Mouse (Mus musculus) neural tube, embryonic 15.5 days (tissue): Measurements from ENCODE around the gene Fzd9. TPM values are rescaled to one million over a fixed set of nuclear protein-coding genes. Genes with fewer than 3 reads are reported as not detected.
A peak's percentile ranks its signal among the peaks of the same experiment; 100 is the strongest.
"Not testable (repeated sequence)": the region's sequence is repeated elsewhere in the genome, so short reads cannot be mapped to it uniquely, and the experiment has no call there.

ENCODE experiments used
- ATAC-seq: fragments of 200-750 bp; cut with Nextera tagmentation; 2 replicates; pipeline ENCODE4 v1.8.0; 2017; ENCODE audit warnings: mild to moderate bottlenecking, moderate TSS enrichment, moderate library complexity; ENCODE audit not compliant: low FRiP score
- H3K27ac ChIP-seq: fragments of 300-500 bp; sonication (generic); replicated peaks from 2 replicates; pipeline ENCODE4 v1.5.1; 2015; ENCODE audit warnings: mild to moderate bottlenecking, inconsistent platforms
- H3K27me3 ChIP-seq: fragments of 300-500 bp; sonication (generic); replicated peaks from 2 replicates; pipeline ENCODE4 v1.6.1; 2015; ENCODE audit warnings: inconsistent platforms
- H3K36me3 ChIP-seq: fragments of 300-500 bp; sonication (generic); 2 replicates; pipeline ENCODE4 v1.6.1; 2015; ENCODE audit warnings: inconsistent platforms
- H3K4me1 ChIP-seq: fragments of 300-500 bp; sonication (generic); 2 replicates; pipeline ENCODE4 v1.6.1; 2015; ENCODE audit warnings: inconsistent platforms
- H3K4me2 ChIP-seq: fragments of 300-500 bp; sonication (generic); 2 replicates; pipeline ENCODE4 v1.6.1; 2015; ENCODE audit warnings: inconsistent platforms, mild to moderate bottlenecking, moderate library complexity
- H3K4me3 ChIP-seq: fragments of 300-500 bp; sonication (generic); replicated peaks from 2 replicates; pipeline ENCODE4 v1.5.1; 2015; ENCODE audit warnings: mild to moderate bottlenecking, inconsistent platforms
- H3K9ac ChIP-seq: fragments of 300-500 bp; sonication (generic); replicated peaks from 2 replicates; pipeline ENCODE4 v1.6.1; 2015; ENCODE audit warnings: mild to moderate bottlenecking, inconsistent platforms
- H3K9me3 ChIP-seq: fragments of 300-500 bp; sonication (generic); replicated peaks from 2 replicates; pipeline ENCODE4 v1.6.1; 2016; ENCODE audit warnings: inconsistent platforms
- WGBS: fragments of 180-500 bp; shearing (Covaris S2); methylation state at CpG from one replicate; pipeline ENCODE4 v1.1.7; 2015; ENCODE audit warnings: mixed read lengths; 5-methylcytosine and 5-hydroxymethylcytosine counted together
- polyA plus RNA-seq: library from polyadenylated mRNA; unstranded; fragments of >200 nt; fragmentation: Nextera tagmentation; extraction: Ambion mirVana; gene quantifications from 2 replicates; pipeline ENCODE4 v1.2.1, GENCODE M21; 2015

Gene Fzd9
- polyA plus RNA-seq, 1 experiment from 2014 or later, result 14.8 TPM

DNA sequence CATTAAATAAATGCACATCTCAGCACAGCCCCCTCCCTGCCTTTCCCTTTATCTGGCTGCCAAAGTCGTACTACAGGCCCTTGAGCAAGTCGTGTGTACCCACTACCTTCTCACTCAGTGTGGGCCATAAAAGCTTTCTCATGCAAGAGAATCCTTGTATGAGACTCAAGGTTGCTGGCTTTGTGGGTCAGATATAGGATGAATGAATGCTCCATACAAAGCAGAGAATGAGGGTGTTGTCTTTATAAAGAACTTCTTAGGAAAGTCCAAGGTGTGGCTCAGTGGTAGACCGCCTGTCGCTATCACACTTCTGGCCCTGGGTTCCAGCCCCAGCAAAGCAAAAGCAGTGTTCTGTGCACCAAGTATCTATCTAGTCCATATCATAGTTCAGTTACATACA is 4.5 kb downstream of the Fzd9 start:
- WGBS, result 51% methylated on average over 4 of the region's 4 CpGs
- Histone ChIP-seq H3K4me3 (no peak overlapping the region), H3K9me3 (no peaks in the 10 kb centered on the region), H3K9ac (no peak overlapping the region), H3K4me2 (peak overlapping the region; percentile 92; the same call in 1 of the 2 replicates), H3K36me3 (peaks cover 49% of the 10 kb centered on the region), H3K4me1 (peaks cover 30% of the 10 kb centered on the region), H3K27ac (no peak overlapping the region), H3K27me3 (peaks cover 11% of the 10 kb centered on the region; the same call in 1 of the 2 replicates)
- no peak for ATAC-seq

DNA sequence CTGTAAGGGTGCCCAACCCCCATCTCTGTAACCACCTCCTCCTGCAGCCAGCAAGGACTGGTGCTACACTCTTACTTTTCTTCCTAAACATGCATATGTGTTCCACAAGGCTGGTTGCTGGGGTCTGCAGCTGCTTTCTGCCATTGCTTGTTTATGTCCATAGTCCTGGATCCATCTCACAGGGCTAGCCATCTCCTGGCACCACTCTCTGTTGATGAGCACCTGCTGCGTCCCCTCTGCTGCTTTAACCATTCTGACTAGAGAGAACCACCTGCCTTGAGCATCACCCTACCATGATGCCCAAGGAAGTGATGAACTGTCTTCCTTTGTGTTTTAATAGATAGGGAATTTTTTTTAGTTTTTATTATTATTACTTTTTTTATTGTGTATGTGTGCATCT is 7.9 kb downstream of the Fzd9 start:
- no peak overlapping the region for H3K4me3 ChIP-seq
- no peak overlapping the region for H3K9ac ChIP-seq
- peaks cover 2% of the 10 kb centered on the region; the same call in 1 of the 2 replicates for H3K4me1 ChIP-seq
- no peaks in the 10 kb centered on the region for H3K27me3 ChIP-seq
- no peak overlapping the region for H3K4me2 ChIP-seq
- H3K9me3 ChIP-seq, result no peaks in the 10 kb centered on the region
- ATAC-seq, result no peak
- H3K27ac ChIP-seq, result no peak overlapping the region
- WGBS, result 89% methylated on average over 1 of the region's 1 CpGs
- peaks cover 79% of the 10 kb centered on the region for H3K36me3 ChIP-seq

DNA sequence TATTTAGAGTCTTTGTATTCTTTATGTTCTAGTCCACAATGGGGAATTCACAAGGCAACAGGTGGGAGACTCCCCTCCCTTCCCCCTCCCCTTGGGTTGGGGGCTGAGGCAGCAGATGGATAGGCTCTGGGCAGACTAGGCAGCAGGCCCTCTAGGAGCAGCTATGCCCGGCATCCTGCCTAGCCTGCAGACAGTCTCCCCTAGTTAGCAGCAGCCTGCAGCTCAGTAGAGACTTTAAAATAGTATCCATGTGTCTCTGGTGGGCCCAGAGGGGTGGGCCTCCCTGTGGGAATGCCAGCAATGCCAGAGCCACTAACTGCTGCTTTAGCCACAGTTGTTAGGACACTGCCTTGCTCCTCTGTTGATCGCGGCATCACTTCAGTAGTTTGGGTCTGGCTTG is 8.4 kb downstream of the Fzd9 start:
- no peak overlapping the region for H3K4me2 ChIP-seq
- peaks cover 85% of the 10 kb centered on the region for H3K36me3 ChIP-seq
- 74% methylated on average over 3 of the region's 3 CpGs for WGBS
- H3K9ac ChIP-seq, result no peak overlapping the region
- H3K4me3 ChIP-seq, result no peak overlapping the region
- peaks cover 2% of the 10 kb centered on the region; the same call in 1 of the 2 replicates for H3K4me1 ChIP-seq
- H3K27ac ChIP-seq, result no peak overlapping the region
- H3K27me3 ChIP-seq, result no peaks in the 10 kb centered on the region
- H3K9me3 ChIP-seq, result no peaks in the 10 kb centered on the region
- no peak for ATAC-seq

DNA sequence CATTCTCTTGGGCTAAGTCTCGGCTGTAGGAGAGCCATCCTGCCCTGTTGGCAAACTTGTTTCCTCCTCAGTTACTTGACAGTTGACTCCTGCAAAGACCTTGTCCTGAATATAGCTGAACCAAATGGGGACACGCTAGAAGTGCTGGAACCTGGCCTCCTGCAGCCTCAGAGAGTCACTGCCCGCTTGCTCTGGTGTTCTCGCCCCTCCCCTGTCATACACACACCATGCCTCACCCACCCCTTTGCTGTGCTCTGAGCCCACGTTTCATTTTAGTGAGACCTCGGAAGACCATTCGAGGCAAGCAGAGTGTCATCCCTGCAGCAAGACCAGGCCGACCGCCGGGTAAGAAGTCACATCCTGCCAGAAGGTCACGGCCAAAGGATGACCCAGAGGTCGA is 8.9 kb downstream of the Fzd9 start:
- Histone ChIP-seq H3K4me2 (no peak overlapping the region), H3K4me3 (no peak overlapping the region), H3K36me3 (peaks cover 89% of the 10 kb centered on the region), H3K4me1 (peaks cover 2% of the 10 kb centered on the region; the same call in 1 of the 2 replicates), H3K9ac (no peak overlapping the region), H3K27ac (no peak overlapping the region), H3K9me3 (no peaks in the 10 kb centered on the region), H3K27me3 (no peaks in the 10 kb centered on the region)
- WGBS, result 69% methylated on average over 12 of the region's 12 CpGs
- no peak for ATAC-seq

DNA sequence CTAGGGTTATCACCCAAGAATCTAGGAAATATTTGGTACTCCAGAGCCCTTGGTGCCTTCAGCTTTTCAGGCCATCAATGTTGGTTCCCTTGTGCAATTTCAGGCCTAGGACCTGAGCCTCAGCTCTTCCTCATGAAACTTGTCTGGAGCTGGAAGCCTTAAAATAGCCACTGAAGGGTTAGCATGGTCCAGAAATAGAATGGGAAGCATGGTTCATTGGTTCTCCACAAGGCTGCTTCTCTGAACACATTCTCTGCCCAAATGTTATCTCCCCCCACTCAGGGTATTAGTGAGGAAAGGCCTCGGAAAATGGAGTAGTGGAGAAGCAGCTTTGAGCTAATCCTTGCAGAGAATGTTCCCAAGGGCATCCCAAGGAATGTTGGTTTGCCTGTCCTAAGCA is 9.6 kb downstream of the Fzd9 start:
- no peak for ATAC-seq
- Histone ChIP-seq H3K27me3 (no peaks in the 10 kb centered on the region), H3K4me1 (peaks cover 2% of the 10 kb centered on the region; the same call in 1 of the 2 replicates), H3K4me2 (no peak overlapping the region), H3K27ac (no peak overlapping the region), H3K9me3 (no peaks in the 10 kb centered on the region), H3K9ac (no peak overlapping the region), H3K36me3 (peaks cover 94% of the 10 kb centered on the region), H3K4me3 (no peak overlapping the region)
- WGBS, result 74% methylated on average over 1 of the region's 1 CpGs

DNA sequence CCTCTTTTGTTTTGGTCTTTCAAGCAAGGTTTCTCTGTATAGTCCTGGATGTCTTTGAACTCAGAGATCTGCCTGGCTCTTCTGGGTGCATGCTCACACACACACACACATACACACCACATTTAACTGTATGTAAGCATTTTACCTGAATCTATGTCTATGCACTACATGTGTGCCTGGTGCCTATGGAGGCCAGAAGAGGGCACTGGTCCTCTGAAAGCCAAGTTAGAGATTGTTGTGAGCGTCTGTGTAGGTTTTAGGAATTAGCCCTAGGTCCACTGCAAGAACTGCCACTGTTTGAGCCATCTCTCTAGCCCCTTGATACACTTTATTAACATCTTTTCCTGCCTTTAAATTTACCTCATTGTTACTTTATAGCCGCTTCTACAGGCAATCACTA is 12.2 kb downstream of the Fzd9 start:
- no peak overlapping the region for H3K4me2 ChIP-seq
- no peak overlapping the region for H3K27ac ChIP-seq
- H3K9me3 ChIP-seq, result no peaks in the 10 kb centered on the region
- no peaks in the 10 kb centered on the region for H3K4me1 ChIP-seq
- H3K36me3 ChIP-seq, result peaks cover 89% of the 10 kb centered on the region
- no peak for ATAC-seq
- no peak overlapping the region for H3K4me3 ChIP-seq
- WGBS, result 84% methylated on average over 2 of the region's 2 CpGs
- H3K27me3 ChIP-seq, result no peaks in the 10 kb centered on the region
- no peak overlapping the region for H3K9ac ChIP-seq

DNA sequence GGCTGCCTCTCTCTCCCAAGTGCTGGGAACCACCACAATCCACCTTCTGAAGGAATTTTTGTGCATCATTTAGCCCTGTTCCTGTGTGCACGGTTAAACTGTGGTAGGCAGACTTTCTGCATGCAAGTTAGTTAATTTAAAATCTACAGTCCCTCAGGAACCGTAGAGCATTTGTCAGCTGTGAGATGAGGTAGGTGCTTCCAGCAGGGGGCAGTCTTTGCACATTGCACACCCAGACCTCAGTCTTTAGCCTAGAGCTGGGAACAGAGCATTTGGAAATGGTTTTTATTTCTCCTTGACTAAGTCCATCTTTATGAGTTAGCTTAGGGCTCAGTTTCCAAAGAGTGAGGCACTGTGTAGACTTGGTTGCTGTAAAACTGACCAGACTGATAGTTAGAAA is 14.5 kb downstream of the Fzd9 start:
- H3K4me2 ChIP-seq, result no peak overlapping the region
- H3K27me3 ChIP-seq, result no peaks in the 10 kb centered on the region
- H3K9me3 ChIP-seq, result no peaks in the 10 kb centered on the region
- H3K4me1 ChIP-seq, result no peaks in the 10 kb centered on the region
- H3K27ac ChIP-seq, result no peak overlapping the region
- H3K36me3 ChIP-seq, result peaks cover 89% of the 10 kb centered on the region
- 33% methylated on average over 2 of the region's 2 CpGs for WGBS
- H3K9ac ChIP-seq, result no peak overlapping the region
- no peak for ATAC-seq
- H3K4me3 ChIP-seq, result no peak overlapping the region

DNA sequence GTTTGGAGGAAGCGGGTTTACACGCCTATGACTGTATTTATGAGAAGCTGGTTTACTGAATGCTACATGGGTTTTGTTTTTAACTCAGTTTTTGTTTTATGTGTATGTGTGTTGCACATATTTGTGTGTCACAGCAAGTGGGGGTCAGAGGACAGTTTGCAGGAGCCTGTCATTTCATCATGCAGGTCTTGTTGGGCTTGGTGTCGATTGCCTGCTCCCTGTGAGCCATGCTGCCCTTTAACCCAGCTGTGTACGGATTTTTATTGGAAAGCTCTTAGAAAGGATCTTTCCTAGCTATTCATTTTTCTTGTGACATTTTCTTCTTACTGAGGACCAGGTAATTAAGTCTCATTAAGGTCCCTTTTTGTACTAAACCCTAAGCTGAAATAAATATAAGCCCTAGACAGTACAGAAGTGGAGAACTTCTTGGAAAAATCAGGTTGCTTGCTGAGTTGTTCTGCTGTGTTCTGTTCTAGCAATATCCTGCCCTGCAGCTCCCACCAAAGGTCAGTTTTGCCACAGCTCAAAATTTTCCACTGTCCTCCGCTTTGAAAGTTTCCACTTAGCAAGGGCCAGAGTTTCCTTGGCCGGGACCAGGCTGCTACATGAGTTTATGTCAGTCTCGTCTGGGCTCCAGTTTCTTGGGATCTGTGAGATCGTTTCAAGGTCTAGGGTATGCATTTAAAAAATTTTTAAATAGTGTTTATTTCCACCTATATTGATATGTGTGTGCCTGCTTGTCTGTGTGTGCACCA is 17.7 kb downstream of the Fzd9 start:
- H3K9me3 ChIP-seq, result no peaks in the 10 kb centered on the region
- H3K4me2 ChIP-seq, result no peak overlapping the region
- H3K36me3 ChIP-seq, result peaks cover 86% of the 10 kb centered on the region
- no peaks in the 10 kb centered on the region for H3K27me3 ChIP-seq
- H3K27ac ChIP-seq, result no peak overlapping the region
- WGBS, result 92% methylated on average over 8 of the region's 8 CpGs
- H3K4me3 ChIP-seq, result no peak overlapping the region
- H3K4me1 ChIP-seq, result no peaks in the 10 kb centered on the region
- no peak overlapping the region for H3K9ac ChIP-seq
- no peak for ATAC-seq

DNA sequence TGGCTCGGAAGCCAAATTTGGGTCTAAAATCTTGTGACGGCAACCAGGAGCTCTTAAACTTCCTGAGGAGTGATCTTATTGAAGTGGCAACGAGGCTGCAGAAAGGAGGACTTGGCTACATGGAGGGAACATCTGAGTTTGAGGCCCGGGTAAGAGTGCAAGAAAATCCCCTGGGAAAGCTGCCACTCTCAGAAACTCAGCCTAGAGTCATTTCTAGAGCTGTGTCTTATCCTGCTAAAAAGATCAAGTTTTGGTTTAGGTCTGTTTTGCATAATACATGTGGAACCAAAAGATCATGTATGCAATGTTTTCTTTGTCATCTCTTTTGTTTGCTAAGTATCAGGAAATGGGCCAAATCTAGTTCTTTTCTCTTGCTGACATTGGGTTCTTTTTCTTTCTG is 20.8 kb downstream of the Fzd9 start:
- WGBS, result 87% methylated on average over 4 of the region's 4 CpGs
- no peak for ATAC-seq
- H3K27ac ChIP-seq, result no peak overlapping the region
- H3K9ac ChIP-seq, result no peak overlapping the region
- no peak overlapping the region for H3K4me2 ChIP-seq
- peaks cover 83% of the 10 kb centered on the region for H3K36me3 ChIP-seq
- no peak overlapping the region for H3K4me3 ChIP-seq
- H3K27me3 ChIP-seq, result no peaks in the 10 kb centered on the region
- H3K9me3 ChIP-seq, result no peaks in the 10 kb centered on the region
- no peaks in the 10 kb centered on the region for H3K4me1 ChIP-seq

DNA sequence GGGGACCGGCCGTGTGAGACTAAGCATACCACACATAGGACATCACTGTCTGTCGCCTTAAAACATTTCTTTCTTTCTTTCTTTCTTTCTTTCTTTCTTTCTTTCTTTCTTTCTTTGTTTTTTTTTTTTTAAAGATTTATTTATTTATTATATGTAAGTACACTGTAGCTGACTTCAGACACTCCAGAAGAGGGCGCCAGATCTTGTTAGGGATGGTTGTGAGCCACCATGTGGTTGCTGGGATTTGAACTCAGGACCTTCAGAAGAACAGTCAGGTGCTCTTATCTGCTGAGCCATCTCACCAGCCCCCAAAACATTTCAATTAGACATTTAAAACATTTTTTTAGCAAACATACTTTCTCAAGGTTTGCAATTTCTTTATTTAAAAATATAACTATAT is 25.2 kb downstream of the Fzd9 start:
- H3K36me3 ChIP-seq, result peaks cover 82% of the 10 kb centered on the region
- 95% methylated on average over 4 of the region's 4 CpGs for WGBS
- H3K4me3 ChIP-seq, H3K4me2 ChIP-seq, H3K9ac ChIP-seq, H3K27me3 ChIP-seq, ATAC-seq, H3K27ac ChIP-seq, H3K9me3 ChIP-seq, H3K4me1 ChIP-seq: not testable (repeated sequence)

DNA sequence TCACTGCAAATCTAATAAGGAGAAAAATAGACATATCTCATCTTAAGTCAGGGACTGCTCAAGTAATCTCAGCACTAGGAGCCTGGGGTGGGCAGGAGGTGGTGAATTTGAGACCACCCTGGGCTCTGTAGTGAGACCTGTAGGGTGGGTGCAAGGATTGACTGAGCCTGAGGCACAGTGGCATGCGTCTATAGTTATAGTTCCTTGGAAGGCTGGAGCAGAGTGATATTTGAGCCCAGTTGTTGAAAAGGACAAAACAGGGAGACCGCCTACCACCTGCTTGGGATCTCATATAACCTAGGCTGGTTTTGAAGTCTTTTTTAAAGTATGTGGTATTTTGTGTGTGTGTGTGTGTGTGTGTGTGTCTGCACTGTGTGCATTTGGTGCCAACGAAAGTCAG is 26.9 kb downstream of the Fzd9 start:
- no peaks in the 10 kb centered on the region for H3K9me3 ChIP-seq
- H3K36me3 ChIP-seq, result peaks cover 79% of the 10 kb centered on the region
- H3K4me1 ChIP-seq, result no peaks in the 10 kb centered on the region
- H3K27me3 ChIP-seq, result no peaks in the 10 kb centered on the region
- no peak for ATAC-seq
- no peak overlapping the region for H3K9ac ChIP-seq
- 97% methylated on average over 3 of the region's 3 CpGs for WGBS
- H3K4me2 ChIP-seq, result no peak overlapping the region
- H3K4me3 ChIP-seq, result no peak overlapping the region
- no peak overlapping the region for H3K27ac ChIP-seq

DNA sequence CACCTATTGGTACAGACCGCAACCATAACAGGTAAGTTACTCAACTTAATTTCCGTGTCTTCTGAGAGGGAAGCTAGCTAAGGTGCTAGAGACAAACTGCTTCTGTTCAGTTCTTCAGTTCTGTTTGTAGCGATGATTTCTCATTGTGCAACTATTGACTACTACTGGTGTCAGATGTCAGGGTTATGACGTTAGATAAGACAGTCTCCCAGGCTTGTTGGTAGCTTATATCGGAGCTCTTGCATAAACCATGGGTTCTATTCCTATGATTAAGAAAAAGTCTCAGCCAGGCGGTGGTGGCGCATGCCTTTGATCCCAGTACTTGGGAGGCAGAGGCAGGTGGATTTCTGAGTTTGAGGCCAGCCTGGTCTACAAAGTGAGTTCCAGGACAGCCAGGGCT is 29.0 kb downstream of the Fzd9 start:
- Histone ChIP-seq H3K4me1 (no peaks in the 10 kb centered on the region), H3K27ac (no peak overlapping the region), H3K36me3 (peaks cover 82% of the 10 kb centered on the region), H3K4me2 (no peak overlapping the region), H3K9ac (no peak overlapping the region), H3K4me3 (no peak overlapping the region), H3K9me3 (no peaks in the 10 kb centered on the region), H3K27me3 (no peaks in the 10 kb centered on the region)
- ATAC-seq, result no peak
- 98% methylated on average over 7 of the region's 7 CpGs for WGBS
